Mouse (Mus musculus): Measurements from ENCODE around the gene Srp14. TPM values are rescaled to one million over a fixed set of nuclear protein-coding genes. Genes with fewer than 3 reads are reported as not detected.

Gene Srp14
- polyA plus RNA-seq, 1 experiment from 2014 or later, result 231 TPM

DNA sequence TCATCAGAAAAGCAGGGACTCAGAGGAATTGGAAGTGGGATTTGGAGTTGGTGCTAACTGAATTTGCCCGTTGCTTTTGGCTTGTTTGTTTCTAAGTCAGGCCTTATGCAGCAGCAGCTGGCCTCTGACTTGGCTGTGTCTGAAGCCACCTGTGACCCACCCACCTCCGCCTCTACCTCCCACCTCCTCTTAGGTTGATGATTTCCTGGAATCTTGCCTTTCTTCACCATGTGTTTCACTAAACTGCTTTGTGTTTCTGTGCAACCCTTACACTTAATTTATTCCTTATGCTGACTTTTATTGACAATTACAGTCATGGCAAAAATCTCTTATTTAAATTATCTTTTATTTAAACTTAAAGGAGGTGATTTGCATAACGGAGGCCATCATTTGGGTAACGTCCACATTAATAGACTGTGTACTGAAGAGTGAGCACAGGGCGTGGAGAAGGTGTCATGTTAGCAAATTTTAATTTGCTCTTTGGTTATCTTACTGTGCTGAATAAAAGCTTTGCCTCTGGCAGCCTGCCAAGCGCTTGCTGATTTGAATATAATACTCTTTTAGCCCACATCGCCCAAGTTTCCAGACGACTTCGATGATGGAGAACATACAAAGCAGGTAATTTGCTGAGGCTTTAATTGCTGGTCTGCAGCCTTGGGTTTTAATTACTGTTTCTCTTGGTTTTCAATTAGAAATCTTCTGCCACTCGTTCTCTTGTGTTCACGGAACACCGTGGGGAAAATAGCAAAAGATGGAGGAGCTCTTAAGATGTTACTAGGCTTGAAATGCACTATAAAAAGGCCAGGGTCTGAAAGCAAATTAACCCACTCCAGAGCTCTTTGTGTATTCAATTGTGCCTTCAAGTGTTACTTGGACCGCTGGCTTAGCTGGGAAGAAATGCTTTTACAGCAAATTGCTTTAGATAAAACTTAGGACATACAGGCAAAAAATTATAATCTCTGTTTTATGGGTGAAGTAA, 33.5 kb downstream of the Srp14 start:
- Histone ChIP-seq H3K4me2 (replicated peaks; ENCODE audit: low read depth, low read length) (no peak overlapping the region), H3K9ac (replicated peaks; ENCODE audit: low read length) (no peak overlapping the region), H3K4me1 (ENCODE audit: insufficient read depth, low read length) (no peaks in the 10 kb centered on the region), H3K4me3 (ENCODE audit: low read length) (no peak overlapping the region), H3K36me3 (ENCODE audit: insufficient read depth, low read length) (peaks cover 16% of the 10 kb centered on the region; the same call in 1 of the 2 replicates), H3K27ac (ENCODE audit: low read length) (no peak overlapping the region), H3K27me3 (ENCODE audit: insufficient read depth, low read length) (no peaks in the 10 kb centered on the region), H3K9me3 (ENCODE audit: low read length) (no peaks in the 10 kb centered on the region)
- ATAC-seq (ENCODE audit: low FRiP score, low TSS enrichment), result no peak
- 71% methylated on average over 13 of the region's 13 CpGs for WGBS

GRCm38 (mm10) chr2:118442723-118443122, 36.8 kb downstream of the Srp14 start:
- H3K4me1 ChIP-seq (ENCODE audit: insufficient read depth, low read length), result no peaks in the 10 kb centered on the region
- H3K4me2 ChIP-seq (replicated peaks; ENCODE audit: low read depth, low read length), result no peak overlapping the region
- no peak overlapping the region for H3K4me3 ChIP-seq (ENCODE audit: low read length)
- WGBS, result 94% methylated on average over 4 of the region's 4 CpGs
- H3K27me3 ChIP-seq (ENCODE audit: insufficient read depth, low read length), result no peaks in the 10 kb centered on the region
- H3K9ac ChIP-seq (replicated peaks; ENCODE audit: low read length), result no peak overlapping the region
- ATAC-seq (ENCODE audit: low FRiP score, low TSS enrichment), result no peak
- peaks cover 6% of the 10 kb centered on the region; the same call in 1 of the 2 replicates for H3K36me3 ChIP-seq (ENCODE audit: insufficient read depth, low read length)
- no peak overlapping the region for H3K27ac ChIP-seq (ENCODE audit: low read length)
- no peaks in the 10 kb centered on the region for H3K9me3 ChIP-seq (ENCODE audit: low read length)

DNA sequence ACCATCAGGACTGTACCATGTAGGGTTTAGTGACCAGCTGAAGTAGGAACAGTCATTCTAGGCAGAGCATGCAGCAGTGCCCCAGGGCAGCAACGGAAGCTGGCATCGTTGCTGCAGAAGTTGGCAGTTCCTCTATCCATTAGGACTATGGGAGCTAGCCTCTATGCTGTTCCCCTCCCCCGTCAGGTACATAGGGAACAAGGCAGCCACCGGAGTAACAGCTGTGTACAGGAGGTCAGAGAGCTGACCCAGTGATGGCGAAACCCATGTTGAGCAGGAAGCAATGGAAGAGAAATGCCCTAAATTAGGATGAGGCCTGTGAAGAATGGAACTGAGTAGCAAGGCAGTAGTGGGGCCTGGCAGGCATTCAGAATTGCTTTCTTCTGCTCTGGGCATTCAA, 37.3 kb downstream of the Srp14 start:
- Histone ChIP-seq H3K4me2 (replicated peaks; ENCODE audit: low read depth, low read length) (no peak overlapping the region), H3K27me3 (ENCODE audit: insufficient read depth, low read length) (no peaks in the 10 kb centered on the region), H3K9ac (replicated peaks; ENCODE audit: low read length) (no peak overlapping the region), H3K9me3 (ENCODE audit: low read length) (no peaks in the 10 kb centered on the region), H3K36me3 (ENCODE audit: insufficient read depth, low read length) (peaks cover 6% of the 10 kb centered on the region; the same call in 1 of the 2 replicates), H3K27ac (ENCODE audit: low read length) (no peak overlapping the region), H3K4me1 (ENCODE audit: insufficient read depth, low read length) (no peaks in the 10 kb centered on the region), H3K4me3 (ENCODE audit: low read length) (no peak overlapping the region)
- no peak for ATAC-seq (ENCODE audit: low FRiP score, low TSS enrichment)
- WGBS, result 84% methylated on average over 5 of the region's 5 CpGs

- H3K4me2 ChIP-seq (replicated peaks; ENCODE audit: low read depth, low read length), result no peak overlapping the region
- no peaks in the 10 kb centered on the region for H3K4me1 ChIP-seq (ENCODE audit: insufficient read depth, low read length)
- H3K27me3 ChIP-seq (ENCODE audit: insufficient read depth, low read length), result no peaks in the 10 kb centered on the region
- 74% methylated on average over 5 of the region's 5 CpGs for WGBS
- H3K9me3 ChIP-seq (ENCODE audit: low read length), result no peaks in the 10 kb centered on the region
- no peak overlapping the region for H3K27ac ChIP-seq (ENCODE audit: low read length)
- H3K9ac ChIP-seq (replicated peaks; ENCODE audit: low read length), result no peak overlapping the region
- no peak for ATAC-seq (ENCODE audit: low FRiP score, low TSS enrichment)
- H3K36me3 ChIP-seq (ENCODE audit: insufficient read depth, low read length), result peaks cover 58% of the 10 kb centered on the region
- H3K4me3 ChIP-seq (ENCODE audit: low read length), result no peak overlapping the region
Measured at GRCm38 (mm10) chr2:118431589-118431988, 47.9 kb downstream of the Srp14 start.

GRCm38 (mm10) chr2:118430630-118431029, 48.9 kb downstream of the Srp14 start:
- no peak overlapping the region for H3K4me3 ChIP-seq (ENCODE audit: low read length)
- no peaks in the 10 kb centered on the region for H3K27me3 ChIP-seq (ENCODE audit: insufficient read depth, low read length)
- H3K36me3 ChIP-seq (ENCODE audit: insufficient read depth, low read length), result peaks cover 49% of the 10 kb centered on the region
- WGBS, result 84% methylated on average over 16 of the region's 16 CpGs
- no peaks in the 10 kb centered on the region for H3K9me3 ChIP-seq (ENCODE audit: low read length)
- H3K4me2 ChIP-seq (replicated peaks; ENCODE audit: low read depth, low read length), result no peak overlapping the region
- no peak overlapping the region for H3K27ac ChIP-seq (ENCODE audit: low read length)
- H3K9ac ChIP-seq (replicated peaks; ENCODE audit: low read length), result no peak overlapping the region
- H3K4me1 ChIP-seq (ENCODE audit: insufficient read depth, low read length), result no peaks in the 10 kb centered on the region
- no peak for ATAC-seq (ENCODE audit: low FRiP score, low TSS enrichment)

GRCm38 (mm10) chr2:118429297-118429696, 50.2 kb downstream of the Srp14 start:
- no peaks in the 10 kb centered on the region for H3K4me1 ChIP-seq (ENCODE audit: insufficient read depth, low read length)
- H3K36me3 ChIP-seq (ENCODE audit: insufficient read depth, low read length), result peaks cover 43% of the 10 kb centered on the region
- no peak for ATAC-seq (ENCODE audit: low FRiP score, low TSS enrichment)
- no peaks in the 10 kb centered on the region for H3K27me3 ChIP-seq (ENCODE audit: insufficient read depth, low read length)
- no peak overlapping the region for H3K4me2 ChIP-seq (replicated peaks; ENCODE audit: low read depth, low read length)
- H3K9me3 ChIP-seq (ENCODE audit: low read length), result no peaks in the 10 kb centered on the region
- no peak overlapping the region for H3K4me3 ChIP-seq (ENCODE audit: low read length)
- no peak overlapping the region for H3K27ac ChIP-seq (ENCODE audit: low read length)
- WGBS, result 80% methylated on average over 9 of the region's 9 CpGs
- no peak overlapping the region for H3K9ac ChIP-seq (replicated peaks; ENCODE audit: low read length)

GRCm38 (mm10) chr2:118428296-118428695, 51.2 kb downstream of the Srp14 start:
- Histone ChIP-seq H3K4me2 (replicated peaks; ENCODE audit: low read depth, low read length) (no peak overlapping the region), H3K9me3 (ENCODE audit: low read length) (no peaks in the 10 kb centered on the region), H3K9ac (replicated peaks; ENCODE audit: low read length) (no peak overlapping the region), H3K27ac (ENCODE audit: low read length) (no peak overlapping the region), H3K27me3 (ENCODE audit: insufficient read depth, low read length) (no peaks in the 10 kb centered on the region), H3K4me1 (ENCODE audit: insufficient read depth, low read length) (no peaks in the 10 kb centered on the region), H3K4me3 (ENCODE audit: low read length) (no peak overlapping the region), H3K36me3 (ENCODE audit: insufficient read depth, low read length) (peaks cover 37% of the 10 kb centered on the region)
- WGBS, result 94% methylated on average over 6 of the region's 6 CpGs
- no peak for ATAC-seq (ENCODE audit: low FRiP score, low TSS enrichment)

Other genes with a start within 250 kb of the Srp14 start
- gene Fsip1, start 222.7 kb downstream of the Srp14 start, polyA plus RNA-seq (2015; fragmentation: Nextera tagmentation; extraction: Ambion mirVana), result 0.70 and 0.94 TPM in 2 replicates
- gene Gpr176, start 106.3 kb downstream of the Srp14 start, polyA plus RNA-seq (2015; fragmentation: Nextera tagmentation; extraction: Ambion mirVana), result 1.4 and 1.5 TPM in 2 replicates
- gene Eif2ak4, start 91.1 kb downstream of the Srp14 start, polyA plus RNA-seq (2015; fragmentation: Nextera tagmentation; extraction: Ambion mirVana), result 12.5 and 13.4 TPM in 2 replicates
- gene Bmf, start 70.0 kb upstream of the Srp14 start, polyA plus RNA-seq (2015; fragmentation: Nextera tagmentation; extraction: Ambion mirVana), result 7.6 and 9.9 TPM in 2 replicates
- gene Bub1b, start 118.5 kb upstream of the Srp14 start, polyA plus RNA-seq (2015; fragmentation: Nextera tagmentation; extraction: Ambion mirVana), result 102 and 112 TPM in 2 replicates
- 0.60 and 1.4 TPM in 2 replicates for gene Pak6, start 183.6 kb upstream of the Srp14 start, polyA plus RNA-seq (2015; fragmentation: Nextera tagmentation; extraction: Ambion mirVana)
- 0.25 and 0.30 TPM in 2 replicates for gene Ankrd63, start 224.3 kb upstream of the Srp14 start, polyA plus RNA-seq (2015; fragmentation: Nextera tagmentation; extraction: Ambion mirVana)
- 1.4 and 1.7 TPM in 2 replicates for gene Plcb2, start 248.7 kb upstream of the Srp14 start, polyA plus RNA-seq (2015; fragmentation: Nextera tagmentation; extraction: Ambion mirVana)